Mouse (Mus musculus): ENCODE results near the gene Nemf. TPM values are rescaled to one million over a fixed set of nuclear protein-coding genes. Genes with fewer than 3 reads are reported as not detected.
"Not testable (repeated sequence)": the region's sequence is repeated elsewhere in the genome, so short reads cannot be mapped to it uniquely, and the experiment has no call there.

The Nemf gene
- total RNA-seq, 1 experiment = 47.9 TPM

GRCm38 (mm10) chr12:69360997-69361899 lies 4.3 kb upstream of the Nemf start:
- DNase-seq (ENCODE audit: low read depth, low spot score) = peak; percentile 92
- in situ Hi-C loops (cut with MboI; ENCODE audit: low sequenced_read_pairs in 2 of 2, unreplicated experiment in 2 of 2); H3K4me1 ChIP-seq (ENCODE audit: control insufficient read depth in 2 of 2, insufficient read depth in 2 of 2, low read length in 2 of 2, poor library complexity in 1 of 2); H3K9me3 ChIP-seq (ENCODE audit: control insufficient read depth, insufficient read depth, low read depth, low read length); H3K36me3 ChIP-seq (ENCODE audit: control insufficient read depth, insufficient read depth, low read length, poor library complexity, severe bottlenecking): not testable (repeated sequence)
- peak; percentile 36; the same call in 1 of the 2 replicates for TF ChIP-seq MAFK (IDR thresholded peaks at IDR 0.05; ENCODE audit: insufficient read depth, low read depth, low read length)
- H3K27ac ChIP-seq (ENCODE audit: insufficient read depth, low read depth, low read length, poor library complexity, severe bottlenecking) = peak overlapping the region; percentile 45; the same call in 1 of the 2 replicates
- peak overlapping the region; percentile 65 to 90 for H3K4me3 ChIP-seq (ENCODE audit: insufficient read depth in 1 of 2, low read depth in 1 of 2, low read length in 2 of 2, poor library complexity in 1 of 2, severe bottlenecking in 1 of 2)
- H3K9ac ChIP-seq (ENCODE audit: insufficient read depth, low read depth, low read length, poor library complexity, severe bottlenecking) = peak overlapping the region; percentile 63

- peak overlapping the region in 1 of 2 experiments; percentile 19; a peak in 1 of 4 replicates for H3K4me3 ChIP-seq (ENCODE audit: insufficient read depth in 1 of 2, low read depth in 1 of 2, low read length in 2 of 2, poor library complexity in 1 of 2, severe bottlenecking in 1 of 2)
- DNase-seq (ENCODE audit: low read depth, low spot score) = peak; percentile 63
Observed at GRCm38 (mm10) chr12:69360655-69360996, 3.7 kb upstream of the Nemf start.

DNA sequence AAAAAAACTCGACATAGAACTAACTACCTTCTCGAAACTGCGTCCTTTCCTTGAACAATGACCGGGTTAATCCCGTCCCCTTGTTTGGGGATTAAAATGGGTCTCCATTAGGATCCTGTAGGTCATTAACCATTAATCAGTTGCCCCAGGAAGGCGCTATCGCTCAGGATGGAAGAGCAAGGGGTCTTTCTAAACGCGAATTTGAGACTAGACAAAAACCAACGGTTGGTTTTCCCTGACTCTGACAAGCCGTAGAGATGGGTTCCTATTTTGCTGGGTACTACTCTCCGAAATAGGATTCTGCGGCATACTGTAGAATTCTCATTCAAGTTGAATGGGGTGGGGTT lies 308 bp upstream of the Nemf start:
- Histone ChIP-seq H3K4me3 (ENCODE audit: insufficient read depth in 1 of 2, low read depth in 1 of 2, low read length in 2 of 2, poor library complexity in 1 of 2, severe bottlenecking in 1 of 2) (peak overlapping the region; percentile 78 to 89), H3K9me3 (ENCODE audit: control insufficient read depth, insufficient read depth, low read depth, low read length) (no peaks in the 10 kb centered on the region), H3K4me1 (ENCODE audit: control insufficient read depth in 2 of 2, insufficient read depth in 2 of 2, low read length in 2 of 2, poor library complexity in 1 of 2) (no peaks in the 10 kb centered on the region), H3K27ac (ENCODE audit: insufficient read depth, low read depth, low read length, poor library complexity, severe bottlenecking) (no peak overlapping the region), H3K36me3 (ENCODE audit: control insufficient read depth, insufficient read depth, low read length, poor library complexity, severe bottlenecking) (peaks cover 4% of the 10 kb centered on the region), H3K9ac (ENCODE audit: insufficient read depth, low read depth, low read length, poor library complexity, severe bottlenecking) (peak overlapping the region; percentile 57; the same call in 1 of the 2 replicates)
- in situ Hi-C loops (cut with MboI; ENCODE audit: low sequenced_read_pairs in 2 of 2, unreplicated experiment in 2 of 2) = no loop called here
- no peak for TF ChIP-seq ZNF384 (IDR thresholded peaks at IDR 0.05; ENCODE audit: low read depth, low read length)
- TF ChIP-seq CHD2 (IDR thresholded peaks at IDR 0.05; ENCODE audit: low read depth, low read length) = no peak
- no peak for TF ChIP-seq HCFC1 (IDR thresholded peaks at IDR 0.05; ENCODE audit: borderline replicate concordance, insufficient read depth, low read length)
- no peak for TF ChIP-seq MAFK (IDR thresholded peaks at IDR 0.05; ENCODE audit: insufficient read depth, low read depth, low read length)
- no peak for DNase-seq (ENCODE audit: low read depth, low spot score)

More at GRCm38 (mm10) chr12:69360655-69360996, 3.7 kb upstream of the Nemf start:
- H3K4me1 ChIP-seq (ENCODE audit: control insufficient read depth in 2 of 2, insufficient read depth in 2 of 2, low read length in 2 of 2, poor library complexity in 1 of 2) = peaks cover 0 to 2% of the 10 kb centered on the region in 2 experiments; a peak in 1 of 4 replicates
- H3K27ac ChIP-seq (ENCODE audit: insufficient read depth, low read depth, low read length, poor library complexity, severe bottlenecking) = no peak overlapping the region
- TF ChIP-seq ZNF384 (IDR thresholded peaks at IDR 0.05; ENCODE audit: low read depth, low read length) = peak; percentile 38; the same call in 1 of the 2 replicates
- peak; percentile 91 for TF ChIP-seq ZC3H11A (IDR thresholded peaks at IDR 0.05; ENCODE audit: borderline replicate concordance, low read depth, low read length)
- no peak for TF ChIP-seq CHD2 (IDR thresholded peaks at IDR 0.05; ENCODE audit: low read depth, low read length)
- TF ChIP-seq HCFC1 (IDR thresholded peaks at IDR 0.05; ENCODE audit: borderline replicate concordance, insufficient read depth, low read length) = no peak
- TF ChIP-seq MAFK (IDR thresholded peaks at IDR 0.05; ENCODE audit: insufficient read depth, low read depth, low read length) = no peak
- in situ Hi-C loops (cut with MboI; ENCODE audit: low sequenced_read_pairs in 2 of 2, unreplicated experiment in 2 of 2) = no loop called here
- no peaks in the 10 kb centered on the region for H3K9me3 ChIP-seq (ENCODE audit: control insufficient read depth, insufficient read depth, low read depth, low read length)
- H3K9ac ChIP-seq (ENCODE audit: insufficient read depth, low read depth, low read length, poor library complexity, severe bottlenecking) = no peak overlapping the region
- H3K36me3 ChIP-seq (ENCODE audit: control insufficient read depth, insufficient read depth, low read length, poor library complexity, severe bottlenecking) = no peaks in the 10 kb centered on the region

GRCm38 (mm10) chr12:69351685-69352084 lies 5.3 kb downstream of the Nemf start:
- Histone ChIP-seq H3K9ac (ENCODE audit: insufficient read depth, low read depth, low read length, poor library complexity, severe bottlenecking) (no peak overlapping the region), H3K4me3 (ENCODE audit: insufficient read depth in 1 of 2, low read depth in 1 of 2, low read length in 2 of 2, poor library complexity in 1 of 2, severe bottlenecking in 1 of 2) (no peak overlapping the region), H3K27ac (ENCODE audit: insufficient read depth, low read depth, low read length, poor library complexity, severe bottlenecking) (no peak overlapping the region), H3K4me1 (ENCODE audit: control insufficient read depth in 2 of 2, insufficient read depth in 2 of 2, low read length in 2 of 2, poor library complexity in 1 of 2) (no peaks in the 10 kb centered on the region), H3K9me3 (ENCODE audit: control insufficient read depth, insufficient read depth, low read depth, low read length) (no peaks in the 10 kb centered on the region), H3K36me3 (ENCODE audit: control insufficient read depth, insufficient read depth, low read length, poor library complexity, severe bottlenecking) (peaks cover 6% of the 10 kb centered on the region)
- TF ChIP-seq CHD2 (IDR thresholded peaks at IDR 0.05; ENCODE audit: low read depth, low read length) (no peak), HCFC1 (IDR thresholded peaks at IDR 0.05; ENCODE audit: borderline replicate concordance, insufficient read depth, low read length) (no peak), ZNF384 (IDR thresholded peaks at IDR 0.05; ENCODE audit: low read depth, low read length) (no peak), MAFK (IDR thresholded peaks at IDR 0.05; ENCODE audit: insufficient read depth, low read depth, low read length) (no peak), ZC3H11A (IDR thresholded peaks at IDR 0.05; ENCODE audit: borderline replicate concordance, low read depth, low read length) (no peak)
- in situ Hi-C loops (cut with MboI; ENCODE audit: low sequenced_read_pairs in 2 of 2, unreplicated experiment in 2 of 2) = no loop called here
- no peak for DNase-seq (ENCODE audit: low read depth, low spot score)

Measured in ES-E14 (cell line).